Mouse (Mus musculus): ENCODE measurements around the gene Abhd18.
"Not testable (repeated sequence)": the region's sequence is repeated elsewhere in the genome, so short reads cannot be mapped to it uniquely, and the experiment has no call there.

DNA sequence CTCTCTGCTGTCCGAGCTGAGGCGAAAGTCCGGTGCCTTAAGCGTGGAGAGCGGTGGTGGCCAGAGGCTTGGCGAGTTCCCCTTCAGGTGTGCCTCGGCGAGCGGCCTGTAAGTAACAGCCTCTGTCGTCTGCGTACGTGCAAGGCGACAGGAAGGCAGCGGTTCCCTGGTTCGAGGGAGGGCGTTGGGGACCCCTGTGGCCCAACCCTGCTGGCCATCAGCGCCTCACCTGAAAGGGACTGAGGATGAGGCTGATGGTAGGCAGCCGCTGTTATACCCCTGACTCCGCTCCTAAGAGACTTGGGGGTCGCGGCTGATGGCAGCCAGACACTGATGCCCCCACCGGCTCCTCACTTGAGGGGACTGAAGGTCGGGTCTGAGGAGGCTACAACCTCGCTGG lies 47.6 kb downstream of the Abhd18 start:
- TF ChIP-seq POLR2A (IDR thresholded peaks at IDR 0.05; ENCODE audit: low read depth, low read length); CTCF (conservative IDR thresholded peaks at IDR 0.05; ENCODE audit: insufficient read depth, insufficient read length, low read depth, low read length): not testable (repeated sequence)
